Mouse (Mus musculus) MEL (cell line): ENCODE data around the gene Abhd8.

Experiments
- BHLHE40 ChIP-seq: IDR thresholded peaks from 2 replicates; pipeline ENCODE4 v1.6.1; 2012; ENCODE audit warnings: low read depth, mild to moderate bottlenecking, inconsistent platforms, low read length, improper control_type of control experiment, borderline replicate concordance
- CTCF ChIP-seq, 3 experiments: IDR thresholded peaks in 2 of 3; conservative IDR thresholded peaks in 1 of 3; 2 replicates each; pipeline ENCODE4 v1.5.1; 2011 to 2012; ENCODE audit warnings: low read length in 3 of 3, low read depth in 2 of 3, mild to moderate bottlenecking in 2 of 3, improper control_type of control experiment in 1 of 3, inconsistent platforms in 1 of 3, mixed read lengths in 1 of 3, moderate library complexity in 1 of 3; ENCODE audit not compliant: control insufficient read depth in 1 of 3, insufficient read depth in 1 of 3, poor library complexity in 1 of 3, severe bottlenecking in 1 of 3
- GATA1 ChIP-seq: IDR thresholded peaks from 2 replicates; pipeline ENCODE4 v1.6.1; 2011; ENCODE audit warnings: low read depth, low read length, improper control_type of control experiment
- HCFC1 ChIP-seq: IDR thresholded peaks from 2 replicates; pipeline ENCODE4 v1.6.1; 2012; ENCODE audit warnings: low read depth, mild to moderate bottlenecking, inconsistent platforms, low read length, improper control_type of control experiment, moderate library complexity
- KAT2A ChIP-seq: conservative IDR thresholded peaks from 2 replicates; pipeline ENCODE4 v1.6.1; 2012; ENCODE audit warnings: low read depth, low read length, improper control_type of control experiment, inconsistent platforms
- MAX ChIP-seq: IDR thresholded peaks from 2 replicates; pipeline ENCODE4 v1.6.1; 2011; ENCODE audit warnings: low read length, improper control_type of control experiment
- MXI1 ChIP-seq: IDR thresholded peaks from 2 replicates; pipeline ENCODE4 v1.6.1; 2011; ENCODE audit warnings: mild to moderate bottlenecking, low read depth, low read length, improper control_type of control experiment
- POLR2A ChIP-seq, 2 experiments: IDR thresholded peaks; 2 replicates each; pipeline ENCODE4 v1.6.1; 2011 to 2012; ENCODE audit warnings: low read length in 2 of 2, mild to moderate bottlenecking in 2 of 2, control low read depth in 1 of 2, improper control_type of control experiment in 1 of 2, low read depth in 1 of 2, moderate library complexity in 1 of 2; ENCODE audit not compliant: control insufficient read depth in 1 of 2, insufficient read depth in 1 of 2, poor library complexity in 1 of 2
- POLR2AphosphoS2 ChIP-seq: IDR thresholded peaks from 2 replicates; pipeline ENCODE4 v1.6.1; 2011; ENCODE audit warnings: low read length, improper control_type of control experiment
- RCOR1 ChIP-seq: IDR thresholded peaks from 2 replicates; pipeline ENCODE4 v1.6.1; 2012; ENCODE audit warnings: low read depth, mild to moderate bottlenecking, inconsistent platforms, low read length, improper control_type of control experiment
- SIN3A ChIP-seq: IDR thresholded peaks from 2 replicates; pipeline ENCODE4 v1.6.1; 2012; ENCODE audit warnings: low read length, improper control_type of control experiment, inconsistent platforms
- TAL1 ChIP-seq: IDR thresholded peaks from 2 replicates; pipeline ENCODE4 v1.6.1; 2012; ENCODE audit warnings: mild to moderate bottlenecking, inconsistent platforms, low read length, moderate library complexity, mixed read lengths
- ZMIZ1 ChIP-seq: IDR thresholded peaks from 2 replicates; pipeline ENCODE4 v1.6.1; 2012; ENCODE audit warnings: low read depth, mild to moderate bottlenecking, inconsistent platforms, low read length, improper control_type of control experiment, moderate library complexity
- ZNF384 ChIP-seq: IDR thresholded peaks from 2 replicates; pipeline ENCODE4 v1.6.1; 2012; ENCODE audit warnings: low read depth, mild to moderate bottlenecking, inconsistent platforms, low read length, improper control_type of control experiment

- no peak for TF ChIP-seq CTCF (IDR thresholded peaks at IDR 0.05 in 2 of 3, conservative IDR thresholded peaks at IDR 0.05 in 1 of 3; ENCODE audit: control insufficient read depth in 1 of 3, insufficient read depth in 1 of 3, low read depth in 2 of 3, low read length in 3 of 3, poor library complexity in 1 of 3, severe bottlenecking in 1 of 3)
- TF ChIP-seq GATA1 = no peak
- no peak for TF ChIP-seq ZMIZ1
- no peak for TF ChIP-seq SIN3A
- no peak for TF ChIP-seq MXI1
- no peak for TF ChIP-seq ZNF384
- TF ChIP-seq BHLHE40 = no peak
- TF ChIP-seq HCFC1 = no peak
- no peak for TF ChIP-seq KAT2A
- no peak for TF ChIP-seq POLR2A (IDR thresholded peaks at IDR 0.05; ENCODE audit: control insufficient read depth in 1 of 2, insufficient read depth in 1 of 2, low read depth in 1 of 2, low read length in 2 of 2, poor library complexity in 1 of 2)
- TF ChIP-seq TAL1 = no peak
- no peak for TF ChIP-seq POLR2AphosphoS2
- TF ChIP-seq RCOR1 = no peak
- TF ChIP-seq MAX = no peak
Observed at GRCm38 (mm10) chr8:71460716-71461115, 2.7 kb downstream of the Abhd8 start.
